Mouse (Mus musculus) layer of hippocampus, adult 9-11 months (tissue): Measurements from ENCODE around the gene Itpr3.

Experiments used
- DNase-seq: peaks from one replicate; pipeline ENCODE4 v3.0.0; 2022

Itpr3 gene

DNA sequence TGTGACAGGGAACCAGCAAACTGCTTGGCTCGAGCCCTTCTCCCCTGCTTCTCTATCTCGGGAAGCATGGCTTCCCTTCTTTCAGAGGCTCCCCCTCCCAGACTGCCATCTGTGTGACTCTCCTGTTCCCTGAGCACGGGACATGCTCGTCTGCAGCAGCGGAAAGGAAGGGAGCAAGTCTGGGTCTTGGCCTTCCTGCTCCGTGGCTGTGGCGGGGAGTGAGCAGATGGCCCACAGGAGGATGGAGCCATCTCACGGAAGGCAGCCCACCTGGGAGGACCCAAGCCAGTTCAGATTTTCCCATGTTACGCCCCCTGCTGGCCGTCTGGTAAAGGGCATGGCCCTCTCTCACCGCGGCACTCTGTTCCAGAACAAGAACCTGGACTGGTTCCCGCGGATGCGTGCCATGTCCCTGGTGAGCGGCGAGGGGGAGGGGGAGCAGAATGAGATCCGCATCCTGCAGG is 63.5 kb downstream of the Itpr3 start:
- DNase-seq = peak; percentile 82

- no peak for DNase-seq
These were observed 64.2 kb downstream of the Itpr3 start for GRCm38 (mm10) chr17:27121266-27121665.

DNA sequence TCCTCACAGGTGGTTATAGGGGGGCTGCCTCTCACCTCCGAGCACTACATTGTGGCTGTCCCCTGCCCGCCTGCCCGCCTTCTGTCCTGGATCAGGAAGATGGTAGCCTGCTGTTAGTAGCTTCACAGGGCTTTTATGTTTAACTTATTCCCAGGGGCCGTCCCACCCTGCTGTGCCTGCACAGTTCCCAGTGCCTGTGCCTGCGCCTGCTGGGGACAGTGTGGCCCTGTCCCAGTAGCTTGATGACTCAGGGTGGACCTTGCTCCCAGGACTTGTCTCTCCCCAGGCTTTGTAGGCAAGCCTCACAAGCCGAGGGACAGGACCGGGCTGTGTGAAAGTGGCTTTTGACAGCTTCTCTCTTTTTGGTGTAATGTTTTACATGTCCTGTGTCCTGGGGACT is 64.7 kb downstream of the Itpr3 start:
- DNase-seq = no peak

- no peak for DNase-seq
These were observed 65.6 kb downstream of the Itpr3 start for GRCm38 (mm10) chr17:27122701-27123100.

DNA sequence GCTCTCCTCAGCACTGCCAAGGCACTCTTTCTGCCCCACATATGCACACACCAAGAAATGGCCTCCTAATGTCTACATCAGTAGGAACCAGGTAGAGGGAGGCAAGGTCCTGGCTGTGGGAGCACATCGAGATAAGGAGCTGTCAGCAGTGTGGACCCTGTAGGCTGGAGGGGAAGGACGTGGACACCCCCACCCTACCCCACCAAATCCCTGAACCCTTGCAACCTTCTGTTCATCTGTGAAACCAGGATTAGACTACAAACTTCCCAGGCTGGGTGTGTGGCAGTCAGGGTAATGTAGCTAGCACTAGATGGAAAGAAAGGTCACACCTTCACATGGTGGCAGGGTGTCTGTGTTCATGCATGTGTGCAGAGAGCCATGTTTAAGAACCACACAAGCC is 66.0 kb downstream of the Itpr3 start:
- no peak for DNase-seq

- DNase-seq = no peak
These were observed 66.8 kb downstream of the Itpr3 start for GRCm38 (mm10) chr17:27123813-27124375.

GRCm38 (mm10) chr17:27125185-27125584 is 68.1 kb downstream of the Itpr3 start:
- peak; percentile 70 for DNase-seq

DNA sequence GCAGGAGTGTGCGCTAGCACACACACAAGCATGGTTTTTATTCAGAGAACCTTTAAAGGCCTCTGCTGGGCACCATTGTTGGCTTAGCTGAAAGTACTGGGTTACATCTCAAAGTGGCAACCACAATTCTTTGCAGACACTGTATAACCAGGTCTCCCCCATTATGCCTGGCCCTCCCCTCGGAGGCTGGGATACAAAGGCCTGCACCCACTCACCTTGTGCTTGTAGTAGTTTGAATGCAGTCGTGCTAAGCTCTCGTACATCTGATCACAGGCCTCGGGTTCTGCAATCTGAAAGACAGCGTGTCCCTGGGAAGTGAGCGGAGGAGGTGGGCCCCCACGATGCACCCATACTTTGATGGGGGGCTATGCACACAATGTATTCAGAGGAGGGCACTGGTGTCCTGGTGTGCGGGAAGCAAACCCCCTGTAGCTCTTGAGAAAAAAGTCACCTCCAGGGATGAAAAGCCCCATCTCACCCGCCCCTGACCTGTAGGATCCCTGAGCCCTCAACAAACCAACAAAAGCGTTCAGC is 68.6 kb downstream of the Itpr3 start:
- DNase-seq = no peak

GRCm38 (mm10) chr17:27126974-27127373 is 69.9 kb downstream of the Itpr3 start:
- no peak for DNase-seq

DNA sequence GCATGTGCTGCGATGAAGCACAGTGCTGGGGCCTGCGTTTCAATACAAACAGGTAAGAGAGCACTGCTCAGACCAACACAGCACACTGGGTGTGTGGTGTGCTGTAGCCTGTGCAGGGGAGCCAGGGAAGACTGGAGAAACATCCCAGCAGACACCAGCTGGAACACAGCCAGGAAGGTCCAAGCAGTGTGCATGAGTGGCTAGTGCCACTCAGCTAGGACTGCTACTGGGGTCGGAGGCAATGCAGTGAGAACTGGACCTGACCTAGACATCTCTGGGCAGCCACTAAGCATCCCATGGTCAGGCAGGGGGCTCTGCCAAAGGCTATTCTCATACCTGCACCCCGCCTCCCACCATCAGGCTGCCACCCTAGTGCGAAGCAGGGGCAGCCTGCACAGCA is 71.1 kb downstream of the Itpr3 start:
- DNase-seq = no peak

GRCm38 (mm10) chr17:27129291-27129690 is 72.2 kb downstream of the Itpr3 start:
- DNase-seq = no peak

- DNase-seq = no peak
These were observed 72.7 kb downstream of the Itpr3 start for GRCm38 (mm10) chr17:27129819-27130218.

DNA sequence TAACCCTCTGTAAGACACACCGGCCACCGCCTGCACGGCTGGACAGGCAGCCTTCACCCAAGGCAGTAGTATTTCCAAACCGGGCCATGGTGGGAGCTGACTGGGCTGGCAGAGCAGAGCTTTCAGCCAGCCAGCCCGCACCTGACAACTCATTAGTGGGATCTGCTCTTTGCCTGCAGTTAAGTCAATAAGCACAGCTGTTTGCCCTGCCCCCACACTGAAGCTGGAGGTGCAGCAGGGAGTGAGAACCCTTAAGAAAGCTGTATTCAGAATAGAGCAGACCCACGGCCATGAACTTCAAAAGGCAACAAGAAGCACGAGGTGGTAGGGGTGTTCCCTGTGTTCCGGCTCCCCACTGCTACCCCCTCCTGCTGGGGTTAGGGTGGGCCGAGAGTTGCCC is 73.1 kb downstream of the Itpr3 start:
- DNase-seq = no peak

- no peak for DNase-seq
These were observed 74.1 kb downstream of the Itpr3 start for GRCm38 (mm10) chr17:27131240-27131665.

DNA sequence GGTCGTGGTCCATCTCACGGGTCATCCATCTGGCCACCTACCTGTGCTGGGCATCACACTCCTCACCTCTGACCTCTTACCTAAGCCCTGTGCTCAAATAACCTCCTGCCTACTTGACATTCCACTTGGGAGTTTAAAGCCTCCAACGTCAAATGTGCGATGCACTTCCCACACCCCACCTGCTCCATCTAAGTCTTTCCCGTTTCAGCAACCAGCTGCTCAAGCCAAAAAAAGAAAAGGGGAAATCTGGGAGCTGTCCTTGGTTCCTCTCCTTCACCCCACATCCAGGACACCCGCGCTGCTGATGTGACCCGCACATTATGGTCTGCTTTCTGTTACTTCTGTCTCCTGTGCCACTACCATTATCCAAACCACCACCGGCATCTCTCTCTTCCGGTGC is 75.1 kb downstream of the Itpr3 start:
- no peak for DNase-seq

- peak; percentile 97 for DNase-seq
These were observed 76.5 kb downstream of the Itpr3 start, which contains the start of gene Uqcc2 for GRCm38 (mm10) chr17:27133551-27134141. Gene Uqcc2 (minus strand): TSS chr17:27133916.

GRCm38 (mm10) chr17:27134187-27134586 is 77.1 kb downstream of the Itpr3 start:
- DNase-seq = no peak

DNA sequence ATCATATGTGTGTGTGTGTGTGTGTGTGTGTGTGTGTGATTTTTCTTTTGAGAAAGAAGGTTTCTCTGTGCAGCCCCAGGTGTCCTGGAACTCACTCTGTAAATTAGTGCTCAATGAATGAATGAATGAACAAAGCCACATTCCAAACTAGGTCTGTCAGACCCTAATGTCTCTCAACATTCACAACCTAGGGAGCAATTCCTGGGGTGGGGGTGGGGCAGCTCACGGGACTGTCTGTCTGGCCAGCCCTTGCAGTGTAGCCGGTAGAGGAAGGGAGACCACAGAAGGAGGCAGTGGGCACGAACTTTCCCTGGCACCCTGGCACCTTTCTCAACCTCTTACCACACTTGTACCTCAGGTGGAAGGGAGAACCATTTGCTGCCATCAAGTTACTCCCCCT is 77.6 kb downstream of the Itpr3 start:
- DNase-seq = no peak

DNA sequence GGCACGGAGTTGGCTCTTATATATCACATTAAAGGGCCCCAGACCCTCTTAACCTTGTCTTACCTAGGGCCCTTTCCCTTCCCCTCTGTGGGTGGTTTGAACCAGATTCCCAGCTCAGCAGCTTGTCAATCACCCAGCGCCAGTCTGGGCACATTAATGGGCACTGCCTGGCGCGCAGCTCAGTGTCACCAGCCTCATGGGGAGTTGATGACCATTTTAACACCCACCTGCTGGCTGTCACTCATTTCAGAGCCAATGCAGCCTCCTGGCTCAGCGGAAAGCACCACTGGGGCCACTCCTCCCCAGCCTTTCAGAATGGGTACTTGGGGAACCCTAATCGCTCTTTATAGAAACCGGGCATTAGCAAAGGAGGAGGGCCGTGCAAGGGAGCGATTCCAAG is 81.3 kb downstream of the Itpr3 start:
- DNase-seq = no peak

DNA sequence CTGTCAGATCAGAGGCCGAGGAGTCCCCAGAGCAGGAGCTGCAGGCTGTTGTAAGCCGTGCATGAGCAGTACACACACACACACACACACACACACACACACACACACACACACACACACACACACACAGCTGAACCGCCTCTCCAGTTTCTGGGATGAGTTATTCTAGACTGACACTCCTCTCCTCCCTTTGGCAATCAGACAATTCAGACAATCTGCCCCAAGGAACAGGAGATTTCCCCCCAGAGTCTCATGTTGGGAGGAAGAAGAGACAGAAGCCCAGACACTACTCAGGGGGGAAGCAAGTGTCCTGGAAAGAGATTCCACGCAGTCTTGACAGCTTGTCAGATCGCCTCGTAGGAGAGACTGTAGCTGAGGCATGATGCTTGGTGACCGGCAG is 82.2 kb downstream of the Itpr3 start:
- no peak for DNase-seq

- no peak for DNase-seq
These were observed 83.2 kb downstream of the Itpr3 start for GRCm38 (mm10) chr17:27140262-27140661.

DNA sequence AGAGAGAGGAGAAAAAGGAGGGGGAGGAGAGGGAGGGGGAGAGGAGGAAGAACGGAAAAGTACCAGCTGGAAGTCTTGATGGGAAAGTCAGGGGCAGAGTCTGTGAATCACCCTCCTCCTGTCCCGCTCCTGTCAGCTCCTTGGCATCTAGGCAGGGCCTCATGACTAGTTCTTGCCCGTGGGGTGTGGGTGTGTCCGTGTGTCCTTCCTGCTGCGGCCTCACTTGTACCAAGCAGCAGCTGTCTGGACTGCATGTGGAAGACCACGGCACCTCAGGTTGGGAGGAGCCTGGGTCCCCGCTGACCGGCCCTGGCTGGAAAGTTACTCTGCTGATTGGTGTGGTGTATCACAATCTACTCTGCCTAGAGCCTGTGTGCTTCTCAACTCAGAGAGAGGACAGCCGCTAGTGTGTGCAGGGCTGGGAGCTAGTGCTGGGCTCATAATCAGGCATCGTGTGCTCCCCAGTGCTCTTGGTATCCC is 84.9 kb downstream of the Itpr3 start:
- DNase-seq = no peak

- DNase-seq = no peak
These were observed 87.0 kb downstream of the Itpr3 start for GRCm38 (mm10) chr17:27144152-27144551.

DNA sequence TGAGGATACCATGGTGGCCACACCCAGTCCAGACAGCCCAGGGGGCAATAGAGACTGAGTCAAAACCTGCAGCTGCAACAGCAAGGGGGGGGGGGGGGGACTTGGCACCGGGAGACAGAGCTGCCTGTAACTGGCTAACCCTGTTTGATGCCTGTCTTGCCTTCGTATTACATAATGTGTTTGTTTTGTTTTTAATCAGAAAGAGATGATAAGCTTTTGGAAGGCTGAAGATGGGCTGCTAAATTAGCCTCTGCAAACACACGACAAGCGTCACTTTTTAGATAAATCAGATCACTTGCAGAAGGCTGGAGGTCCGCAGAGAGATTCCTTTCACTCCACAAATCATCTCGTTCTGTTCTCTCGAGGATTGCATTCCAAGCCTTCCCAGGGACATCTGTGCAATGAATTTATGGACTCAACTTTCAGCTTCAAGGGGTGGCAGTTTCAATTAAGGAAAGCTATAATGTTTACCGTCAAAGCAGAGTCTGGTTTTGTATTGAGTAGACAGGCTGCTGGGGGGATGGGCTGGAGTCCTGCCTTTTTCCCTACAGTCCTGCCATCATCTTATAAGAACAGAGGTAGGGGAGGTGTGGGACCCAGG is 89.3 kb downstream of the Itpr3 start:
- DNase-seq = no peak
